Mouse (Mus musculus) embryonic facial prominence, embryonic 10.5 days (tissue): ENCODE measurements around the gene Tada2a. TPM values are rescaled to one million over a fixed set of nuclear protein-coding genes. Genes with fewer than 3 reads are reported as not detected.

Source experiments
- DNase-seq: peaks from one replicate; pipeline ENCODE4 v3.0.0-alpha.2; 2017; ENCODE audit warnings: low spot score
- H3K27ac ChIP-seq: fragments of 300-500 bp; sonication (generic); replicated peaks from 2 replicates; pipeline ENCODE4 v1.5.1; 2016; ENCODE audit warnings: mild to moderate bottlenecking
- H3K27me3 ChIP-seq: fragments of 300-500 bp; sonication (generic); replicated peaks from 2 replicates; pipeline ENCODE4 v1.6.1; 2016; ENCODE audit warnings: low read depth, mild to moderate bottlenecking; ENCODE audit not compliant: poor library complexity, severe bottlenecking
- H3K36me3 ChIP-seq: fragments of 300-500 bp; sonication (generic); replicated peaks from 2 replicates; pipeline ENCODE4 v1.6.1; 2016; ENCODE audit warnings: mild to moderate bottlenecking, moderate library complexity
- H3K4me1 ChIP-seq: fragments of 300-500 bp; sonication (generic); 2 replicates; pipeline ENCODE4 v1.6.1; 2016
- H3K4me3 ChIP-seq: fragments of 300-500 bp; sonication (generic); 2 replicates; pipeline ENCODE4 v1.5.1; 2016; ENCODE audit warnings: mild to moderate bottlenecking, moderate library complexity
- H3K9me3 ChIP-seq: fragments of 300-500 bp; sonication (generic); 2 replicates; pipeline ENCODE4 v1.6.1; 2016; ENCODE audit warnings: mild to moderate bottlenecking
- WGBS: fragments of 180-500 bp; shearing (Covaris S2); methylation state at CpG from one replicate; pipeline ENCODE4 v1.1.7; 2016; 5-methylcytosine and 5-hydroxymethylcytosine counted together
- polyA plus RNA-seq: library from polyadenylated mRNA; unstranded; fragments of >200 nt; fragmentation: Nextera tagmentation; extraction: Ambion mirVana; gene quantifications from 2 replicates; pipeline ENCODE4 v1.2.1, GENCODE M21; 2016

The Tada2a gene
- 41.3 TPM in 2 replicates for polyA plus RNA-seq

DNA sequence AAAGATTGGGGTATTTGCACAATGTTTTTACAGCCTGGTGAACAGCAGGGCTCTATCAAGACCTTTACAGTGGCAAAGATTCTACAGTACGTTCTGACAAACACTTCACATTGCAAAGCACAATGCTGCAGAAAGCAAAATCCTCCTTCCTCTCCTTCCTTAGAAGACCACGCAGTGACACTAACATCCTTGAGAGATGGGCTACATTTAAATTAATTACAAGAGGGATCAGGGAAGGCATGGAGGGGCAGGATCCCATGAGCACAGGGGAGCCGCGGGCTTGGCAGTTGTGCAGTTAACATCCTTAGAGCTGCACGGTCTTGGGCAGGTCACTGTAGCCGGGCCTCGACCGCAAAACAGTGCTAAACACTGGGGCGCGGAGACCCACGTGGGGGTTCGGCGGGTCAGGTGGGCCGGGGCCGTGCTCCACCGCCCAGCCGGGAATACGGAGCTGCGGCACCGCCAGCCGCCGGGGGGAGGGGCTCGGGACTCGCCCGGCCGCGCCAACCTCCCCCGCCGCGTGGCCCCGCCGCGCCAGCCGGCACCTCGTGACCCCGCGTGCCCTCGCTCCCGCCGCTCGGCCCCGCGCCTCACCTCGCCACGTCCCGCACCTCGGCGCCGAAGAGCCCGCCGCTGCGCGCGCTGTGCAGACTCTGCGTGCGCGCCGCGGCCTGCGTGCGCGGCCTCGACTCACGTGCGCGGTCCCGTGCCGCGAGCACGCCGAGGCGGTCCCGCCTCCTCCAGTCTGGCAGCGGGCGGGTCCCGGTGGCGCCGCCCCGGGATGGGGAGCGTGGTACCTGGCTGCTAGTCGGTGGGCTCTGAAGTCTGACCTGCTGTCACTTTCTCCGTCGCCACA, at the start of gene Tada2a, which contains the start of gene Acaca:
TSS of gene Tada2a (minus strand) at position 658 of the 856 bp plus-strand sequence.
TSS of gene Acaca (plus strand) at position 730 of the 856 bp plus-strand sequence.
- Histone ChIP-seq H3K4me3 (peak within 1 kb of the TSS; percentile 86), H3K27me3 (no peaks in the 10 kb centered on the region), H3K27ac (peak within 1 kb of the TSS; percentile 94), H3K4me1 (peaks cover 15% of the 10 kb centered on the region), H3K9me3 (no peaks in the 10 kb centered on the region), H3K36me3 (peaks cover 30% of the 10 kb centered on the region)
- peak; percentile 92 for DNase-seq
- under 1% methylated on average over 83 of the region's 83 CpGs for WGBS

DNA sequence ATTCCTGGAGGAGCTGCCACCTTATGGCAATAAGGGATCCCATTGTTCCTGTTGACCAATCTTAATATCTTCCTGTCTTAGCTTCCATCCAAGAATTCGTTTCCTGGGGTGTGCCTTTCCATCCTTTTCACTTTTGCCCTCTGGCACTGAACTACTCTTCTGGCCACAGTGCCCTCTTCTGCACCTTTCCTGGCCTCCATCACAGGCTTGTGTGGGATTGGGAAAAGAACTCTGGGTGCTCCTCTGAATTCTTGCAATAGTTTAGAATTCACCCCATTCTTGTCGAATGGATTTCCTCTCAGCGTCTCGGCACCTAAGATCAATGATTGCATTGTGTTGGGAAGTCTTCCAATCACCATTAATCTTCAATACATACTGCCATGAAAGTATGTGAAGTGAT, 49.2 kb upstream of the Tada2a start:
- Histone ChIP-seq H3K4me3 (peak overlapping the region; percentile 80), H3K36me3 (peaks cover 2% of the 10 kb centered on the region; the same call in 1 of the 2 replicates), H3K27ac (peak overlapping the region; percentile 94; the same call in 1 of the 2 replicates), H3K27me3 (0 out of 2 replicates have a peak, but pooled peaks cover 5% of the 10 kb centered on the region), H3K4me1 (peaks cover 29% of the 10 kb centered on the region), H3K9me3 (no peaks in the 10 kb centered on the region)
- DNase-seq = no peak
- WGBS = 28% methylated on average over 4 of the region's 4 CpGs

DNA sequence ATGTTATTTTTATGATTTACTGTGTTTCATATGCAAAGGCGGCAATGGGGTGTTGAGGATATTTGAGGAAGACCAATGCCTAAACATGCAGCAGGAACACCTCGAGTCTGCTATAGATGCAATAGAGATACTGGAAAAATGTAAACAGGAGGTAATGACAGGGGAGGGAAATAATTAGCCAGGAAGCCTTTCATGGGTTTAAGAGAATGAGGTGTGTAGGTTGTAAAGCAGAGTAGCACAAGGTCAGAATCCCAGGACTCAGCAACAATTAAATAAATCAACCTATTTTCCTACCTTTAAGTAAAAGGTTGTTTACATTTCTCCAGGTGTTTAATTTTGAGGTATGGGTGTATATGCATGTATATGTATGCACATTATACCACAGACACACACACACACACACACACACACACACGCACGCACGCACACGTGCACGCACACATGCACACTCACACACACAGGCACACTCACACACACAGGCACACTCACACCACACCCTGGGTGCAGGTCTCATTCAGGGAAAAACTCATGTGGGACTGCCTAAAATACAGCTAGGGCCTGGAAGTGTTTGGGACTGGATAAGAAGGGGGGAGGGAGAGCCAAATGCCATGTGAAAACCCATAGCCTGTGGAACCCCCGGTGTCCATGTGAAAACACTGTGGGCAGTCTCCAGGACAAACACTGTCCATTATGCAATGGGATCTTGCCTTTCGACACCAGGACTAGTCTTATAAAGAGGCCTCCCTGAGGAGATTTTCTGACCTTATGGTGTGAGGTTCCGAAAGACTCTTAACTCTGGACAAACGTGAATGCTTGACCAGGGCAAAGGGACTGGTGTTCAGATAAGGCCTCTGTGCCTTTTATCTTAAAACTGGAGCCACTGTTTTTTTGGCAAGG, 43.4 kb upstream of the Tada2a start:
- Histone ChIP-seq H3K27ac (no peak overlapping the region), H3K36me3 (no peaks in the 10 kb centered on the region), H3K4me1 (0 out of 2 replicates have a peak, but pooled peaks cover 3% of the 10 kb centered on the region), H3K9me3 (no peaks in the 10 kb centered on the region), H3K4me3 (no peak overlapping the region), H3K27me3 (0 out of 2 replicates have a peak, but pooled peaks cover 2% of the 10 kb centered on the region)
- DNase-seq = no peak
- WGBS = 72% methylated on average over 11 of the region's 11 CpGs

DNA sequence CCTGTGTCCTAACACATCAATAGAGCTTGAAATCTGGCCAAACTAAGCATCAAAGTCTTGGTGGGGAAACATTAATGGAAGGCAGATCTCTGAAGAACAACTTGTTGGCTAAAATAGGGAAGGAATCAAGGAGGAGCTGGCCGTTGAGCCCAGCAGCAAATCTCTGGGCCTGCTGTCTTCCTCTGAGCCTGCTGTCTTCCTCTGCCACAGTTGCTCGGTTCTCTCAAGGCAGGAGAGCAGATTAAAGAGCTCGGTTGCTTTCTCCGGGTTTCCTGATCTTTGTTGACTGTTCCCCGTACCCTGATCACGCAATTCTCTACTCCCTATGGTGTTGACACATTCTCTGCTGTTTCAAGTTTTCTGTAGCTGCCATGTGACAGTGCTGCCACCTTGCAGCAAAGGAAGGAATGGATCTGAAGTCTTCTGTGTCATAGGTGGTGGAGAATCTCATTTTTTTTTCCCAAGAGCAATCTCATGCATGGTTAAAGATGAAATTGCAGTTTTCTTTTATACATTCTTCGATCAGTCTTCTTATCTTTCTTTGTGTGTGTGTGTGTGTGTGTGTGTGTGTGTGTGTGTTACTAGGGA, 39.4 kb upstream of the Tada2a start:
- 35% methylated on average over 7 of the region's 7 CpGs for WGBS
- H3K27ac ChIP-seq = no peak overlapping the region
- no peak overlapping the region for H3K4me3 ChIP-seq
- no peak for DNase-seq
- no peaks in the 10 kb centered on the region for H3K9me3 ChIP-seq
- H3K4me1 ChIP-seq = peaks cover 3% of the 10 kb centered on the region; the same call in 1 of the 2 replicates
- no peaks in the 10 kb centered on the region for H3K36me3 ChIP-seq
- H3K27me3 ChIP-seq = no peaks in the 10 kb centered on the region; the same call in 1 of the 2 replicates

DNA sequence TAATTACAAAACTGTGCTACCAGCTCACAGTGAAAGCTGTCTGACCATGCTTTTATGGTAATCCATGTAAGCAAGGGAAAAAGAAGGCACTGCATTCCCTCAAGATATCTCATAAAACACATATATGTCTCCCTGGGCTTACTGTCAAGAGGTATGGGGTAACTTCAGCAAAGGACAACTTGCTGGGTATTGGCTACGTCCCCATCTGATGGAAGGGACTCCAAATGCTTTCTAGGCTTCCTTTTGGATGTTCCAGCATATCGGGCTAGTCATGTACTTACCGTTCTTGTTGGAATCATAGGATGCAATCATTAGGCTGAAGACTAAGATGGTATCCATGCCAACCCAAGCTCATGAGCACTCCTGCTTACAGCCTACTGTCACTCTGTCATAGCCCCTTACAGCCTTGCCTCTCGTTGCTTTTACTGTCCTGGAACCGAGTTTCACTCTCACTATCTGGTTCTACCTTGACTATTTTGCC, 37.7 kb upstream of the Tada2a start, which contains the start of gene Gm11437:
TSS of gene Gm11437 (minus strand) at position 431 of the 481 bp plus-strand sequence.
- no peak for DNase-seq
- no peaks in the 10 kb centered on the region for H3K9me3 ChIP-seq
- WGBS = 83% methylated on average over 5 of the region's 5 CpGs

DNA sequence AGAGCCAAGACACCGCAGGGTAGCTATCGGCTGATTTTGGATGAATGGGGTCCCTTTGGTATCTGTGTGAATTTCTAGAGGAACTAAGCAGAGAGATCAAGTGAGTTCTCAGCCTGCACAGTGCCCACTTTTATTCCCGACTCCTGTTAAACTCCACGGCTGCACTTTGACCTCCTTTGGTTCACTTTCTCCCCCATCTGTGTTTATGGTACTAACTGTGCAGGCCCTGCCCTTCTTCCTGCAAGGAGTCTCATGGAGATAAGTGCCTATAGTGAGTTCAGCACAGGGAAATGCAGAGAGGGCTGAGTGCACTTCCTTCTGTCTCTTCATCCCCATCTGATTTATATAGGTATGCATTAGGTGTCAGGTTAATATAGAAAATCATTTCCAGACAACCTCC, 35.2 kb upstream of the Tada2a start:
- Histone ChIP-seq H3K4me1 (no peaks in the 10 kb centered on the region; the same call in 1 of the 2 replicates), H3K27ac (no peak overlapping the region), H3K4me3 (no peak overlapping the region), H3K27me3 (no peaks in the 10 kb centered on the region; the same call in 1 of the 2 replicates), H3K9me3 (no peaks in the 10 kb centered on the region), H3K36me3 (no peaks in the 10 kb centered on the region)
- WGBS = 63% methylated on average over 4 of the region's 4 CpGs
- no peak for DNase-seq

More for the DNA sequence above, 37.7 kb upstream of the Tada2a start, which contains the start of gene Gm11437:
- no peak within 1 kb of the TSS for H3K27ac ChIP-seq
- H3K27me3 ChIP-seq = no peaks in the 10 kb centered on the region; the same call in 1 of the 2 replicates
- H3K4me3 ChIP-seq = no peak within 1 kb of the TSS
- H3K36me3 ChIP-seq = no peaks in the 10 kb centered on the region
- no peaks in the 10 kb centered on the region; the same call in 1 of the 2 replicates for H3K4me1 ChIP-seq

DNA sequence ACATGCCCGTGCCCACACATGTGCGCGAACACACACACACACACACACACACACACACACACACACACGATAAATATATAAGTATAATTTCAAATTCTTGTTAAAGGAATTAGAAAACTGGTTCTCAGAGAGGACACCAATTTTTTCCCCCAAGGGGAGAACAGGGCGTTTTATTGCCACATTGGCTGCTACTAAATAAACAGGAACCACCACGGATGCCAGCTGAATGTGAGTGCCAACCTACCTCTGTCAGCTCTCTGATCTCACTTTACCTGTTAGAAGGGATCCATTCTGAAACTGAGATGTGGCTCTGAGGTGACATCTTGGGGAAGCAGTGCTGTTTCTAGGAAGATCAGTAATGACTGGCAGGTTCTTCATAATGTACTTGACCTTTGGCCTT, 34.7 kb upstream of the Tada2a start:
- WGBS = 89% methylated on average over 6 of the region's 6 CpGs
- no peaks in the 10 kb centered on the region for H3K9me3 ChIP-seq
- H3K27ac ChIP-seq = no peak overlapping the region
- no peak for DNase-seq
- no peaks in the 10 kb centered on the region for H3K36me3 ChIP-seq
- H3K4me3 ChIP-seq = no peak overlapping the region
- H3K27me3 ChIP-seq = no peaks in the 10 kb centered on the region; the same call in 1 of the 2 replicates
- H3K4me1 ChIP-seq = no peaks in the 10 kb centered on the region; the same call in 1 of the 2 replicates

DNA sequence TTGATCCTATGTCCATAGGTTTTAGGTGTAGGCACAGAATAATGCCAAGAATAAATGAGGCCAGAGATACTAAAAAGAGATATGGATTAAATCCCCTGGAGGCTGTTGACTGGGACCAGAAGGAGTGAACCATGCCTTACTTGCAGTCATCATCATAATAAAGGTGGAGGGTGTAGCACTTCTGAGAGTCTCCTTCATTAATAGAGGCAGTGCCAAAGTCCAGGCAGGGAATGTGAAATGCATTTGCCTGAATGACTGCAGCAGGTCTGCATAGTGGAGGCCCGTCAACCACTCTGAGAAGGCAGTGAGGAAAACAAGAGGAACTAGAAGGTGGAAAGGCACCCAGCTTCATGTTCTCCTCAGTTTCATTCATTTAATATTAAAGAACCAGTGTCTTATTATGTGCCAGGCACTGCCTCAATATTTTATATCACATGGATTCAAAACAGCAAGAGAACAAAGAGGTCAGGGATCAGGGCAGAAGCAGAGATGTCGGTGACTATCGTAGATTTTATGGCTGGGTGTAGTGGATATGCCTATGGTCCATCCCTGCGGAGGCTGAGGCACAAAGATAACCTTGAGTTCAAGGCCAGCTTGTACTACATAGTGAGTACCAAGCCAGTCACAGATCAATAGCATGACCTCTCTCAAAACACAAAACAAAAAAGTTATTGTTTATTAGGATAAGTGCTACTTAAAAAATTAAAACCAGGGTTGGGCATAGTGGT, 27.3 kb upstream of the Tada2a start:
- 91% methylated on average over 4 of the region's 4 CpGs for WGBS
- Histone ChIP-seq H3K9me3 (no peaks in the 10 kb centered on the region), H3K27me3 (no peaks in the 10 kb centered on the region), H3K27ac (no peak overlapping the region), H3K4me3 (no peak overlapping the region), H3K36me3 (no peaks in the 10 kb centered on the region), H3K4me1 (no peaks in the 10 kb centered on the region)
- DNase-seq = no peak

DNA sequence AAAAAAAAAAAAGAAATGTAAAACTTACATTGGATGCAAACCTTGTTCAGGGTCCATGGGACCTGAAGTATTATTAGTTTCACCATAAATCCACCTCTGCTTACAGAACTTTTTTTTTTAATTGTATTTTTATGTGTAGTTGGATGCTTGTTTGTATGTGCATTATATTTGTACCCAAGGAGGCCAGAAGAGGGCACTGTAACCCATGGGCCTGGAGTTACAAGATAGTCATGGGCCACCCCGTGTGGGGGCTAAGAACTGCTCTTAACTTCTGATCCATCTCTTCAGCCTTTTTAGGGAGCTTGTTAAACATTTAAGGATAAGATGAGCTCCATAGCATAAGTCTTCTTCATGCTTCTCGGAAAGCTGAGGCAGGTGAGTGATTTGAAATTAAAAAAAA, 21.5 kb upstream of the Tada2a start:
- Histone ChIP-seq H3K4me3 (no peak overlapping the region), H3K27me3 (no peaks in the 10 kb centered on the region), H3K9me3 (no peaks in the 10 kb centered on the region), H3K27ac (no peak overlapping the region), H3K4me1 (no peaks in the 10 kb centered on the region), H3K36me3 (no peaks in the 10 kb centered on the region)
- WGBS = 66% methylated on average over 2 of the region's 2 CpGs
- DNase-seq = no peak

DNA sequence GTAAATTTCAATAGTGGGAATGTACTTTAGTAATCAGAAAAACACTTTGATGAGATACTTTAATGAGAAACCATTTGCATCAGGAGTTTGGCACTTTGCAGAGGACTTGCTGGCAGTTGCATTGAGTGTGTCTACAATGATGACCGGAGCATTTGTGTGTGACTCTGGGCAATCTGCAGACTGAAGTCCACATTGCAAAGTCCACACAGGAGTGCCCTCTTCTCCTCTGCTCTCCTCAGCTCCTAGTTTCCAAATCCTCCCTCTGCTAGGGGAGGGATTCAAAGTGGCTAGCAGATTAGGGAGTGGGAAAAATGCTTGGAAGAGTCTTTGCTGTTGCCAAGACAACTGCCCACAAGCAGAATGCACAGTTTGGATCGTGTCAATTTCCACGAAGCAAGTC, 16.7 kb upstream of the Tada2a start:
- Histone ChIP-seq H3K27me3 (no peaks in the 10 kb centered on the region), H3K9me3 (no peaks in the 10 kb centered on the region), H3K4me1 (no peaks in the 10 kb centered on the region), H3K36me3 (no peaks in the 10 kb centered on the region), H3K27ac (no peak overlapping the region), H3K4me3 (no peak overlapping the region)
- WGBS = 74% methylated on average over 3 of the region's 3 CpGs
- no peak for DNase-seq

DNA sequence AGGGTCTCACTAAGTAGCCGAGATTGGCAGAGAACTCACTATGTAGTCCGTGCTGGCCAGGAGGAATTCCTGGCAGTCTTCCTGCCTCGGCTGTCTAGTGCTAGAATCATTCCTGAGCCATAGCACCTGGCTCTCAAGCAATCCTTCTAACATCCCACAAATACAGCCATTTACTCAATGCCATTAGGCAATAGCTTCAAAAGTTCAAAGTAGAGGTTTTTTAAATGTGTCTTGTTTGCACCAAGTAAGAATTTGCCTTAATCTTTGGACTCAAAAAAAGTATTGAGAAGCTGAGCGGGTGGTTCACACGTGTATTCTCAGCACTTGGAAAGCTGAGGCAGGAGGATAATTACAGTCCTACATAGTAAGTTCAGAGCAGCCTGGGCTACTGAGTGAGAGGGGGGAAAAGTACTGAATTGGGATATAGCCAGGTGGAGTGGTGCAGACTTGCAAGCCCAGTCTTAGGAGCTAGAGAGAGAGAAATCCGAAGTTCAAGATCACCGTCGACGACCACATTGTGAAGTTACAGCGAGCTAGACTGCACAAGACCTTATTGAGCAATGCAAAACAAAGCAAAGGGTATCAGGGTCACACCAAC, 15.9 kb upstream of the Tada2a start:
- H3K27ac ChIP-seq = no peak overlapping the region
- H3K36me3 ChIP-seq = no peaks in the 10 kb centered on the region
- no peaks in the 10 kb centered on the region for H3K27me3 ChIP-seq
- DNase-seq = no peak
- no peak overlapping the region for H3K4me3 ChIP-seq
- WGBS = 82% methylated on average over 10 of the region's 10 CpGs
- no peaks in the 10 kb centered on the region for H3K9me3 ChIP-seq
- no peaks in the 10 kb centered on the region for H3K4me1 ChIP-seq
